ENCODE assay signal across 7 mouse cellular contexts in genomic region chr4:45341669-45342249, GRCm38 (mm10). TPM values are rescaled to one million over a fixed set of nuclear protein-coding genes. Genes with fewer than 3 reads are reported as not detected.
DNase-seq lines count a peak whose midpoint lies in the region; ATAC-seq lines count a peak whose summit lies in the region.

Gene Dcaf10, plus strand, starts transcription at chr4:45342101.

- ATAC-seq in embryonic facial prominence, embryonic 11.5 days (replicated peaks; ENCODE audit: insufficient number of reproducible peaks, low FRiP score, low TSS enrichment, low read depth): peak; percentile 90
- peak; percentile 94 for ATAC-seq in granulocyte monocyte progenitor cell, adult 5-6 weeks (replicated peaks; ENCODE audit: poor library complexity, severe bottlenecking)
- ATAC-seq in midbrain, embryonic 13.5 days: peak; percentile 95

- no peaks in the 10 kb centered on the region for H3K4me1 ChIP-seq in embryonic facial prominence, embryonic 11.5 days (ENCODE audit: control insufficient read depth, insufficient read depth, low read length)
- peaks cover 23% of the 10 kb centered on the region for H3K4me1 ChIP-seq in limb, embryonic 10.5 days
- H3K4me1 ChIP-seq in midbrain, embryonic 13.5 days (replicated peaks): peaks cover 41% of the 10 kb centered on the region

- no peaks in the 10 kb centered on the region for H3K27me3 ChIP-seq in embryonic facial prominence, embryonic 11.5 days (ENCODE audit: control insufficient read depth, insufficient read depth, low read length)
- H3K27me3 ChIP-seq in limb, embryonic 10.5 days (ENCODE audit: low read depth, poor library complexity, severe bottlenecking): no peaks in the 10 kb centered on the region
- no peaks in the 10 kb centered on the region for H3K27me3 ChIP-seq in midbrain, embryonic 13.5 days

- no peaks in the 10 kb centered on the region for H3K9me3 ChIP-seq in embryonic facial prominence, embryonic 11.5 days (replicated peaks; ENCODE audit: control insufficient read depth, low read length)
- H3K9me3 ChIP-seq in limb, embryonic 10.5 days (replicated peaks): no peaks in the 10 kb centered on the region
- H3K9me3 ChIP-seq in midbrain, embryonic 13.5 days: no peaks in the 10 kb centered on the region

- H3K4me3 ChIP-seq in embryonic facial prominence, embryonic 11.5 days (ENCODE audit: low read depth, low read length): peak within 1 kb of the TSS; percentile 98
- H3K4me3 ChIP-seq in limb, embryonic 10.5 days: peak within 1 kb of the TSS; percentile 94
- peak within 1 kb of the TSS; percentile 98 for H3K4me3 ChIP-seq in midbrain, embryonic 13.5 days (replicated peaks)

- peak; percentile 97 for DNase-seq in adrenal gland, postnatal 14 days
- DNase-seq in embryonic facial prominence, embryonic 11.5 days (ENCODE audit: low spot score): peak; percentile 93
- peak; percentile 87 for DNase-seq in kidney, adult 11 months
- peak; percentile 98 for DNase-seq in limb, embryonic 10.5 days (ENCODE audit: low spot score)
- peak; percentile 89 for DNase-seq in spleen, adult 12 weeks (ENCODE audit: low spot score)

- peak within 1 kb of the TSS; percentile 89 for H3K27ac ChIP-seq in embryonic facial prominence, embryonic 11.5 days (replicated peaks; ENCODE audit: low read depth, low read length)
- peak within 1 kb of the TSS; percentile 95 for H3K27ac ChIP-seq in limb, embryonic 10.5 days
- peak within 1 kb of the TSS; percentile 93 for H3K27ac ChIP-seq in midbrain, embryonic 13.5 days

- under 1% methylated on average over 41 of the region's 42 CpGs for WGBS in embryonic facial prominence, embryonic 11.5 days
- WGBS in limb, embryonic 10.5 days: 2% methylated on average over 42 of the region's 42 CpGs
- 1% methylated on average over 42 of the region's 42 CpGs for WGBS in midbrain, embryonic 13.5 days

- no peaks in the 10 kb centered on the region for H3K36me3 ChIP-seq in embryonic facial prominence, embryonic 11.5 days (replicated peaks; ENCODE audit: control insufficient read depth, insufficient read depth, low read depth, low read length)
- peaks cover 23% of the 10 kb centered on the region for H3K36me3 ChIP-seq in limb, embryonic 10.5 days
- peaks cover 10% of the 10 kb centered on the region; the same call in 1 of the 2 replicates for H3K36me3 ChIP-seq in midbrain, embryonic 13.5 days

- H3K4me2 ChIP-seq in embryonic facial prominence, embryonic 11.5 days (ENCODE audit: low read depth, low read length): peak within 1 kb of the TSS; percentile 86
- peak within 1 kb of the TSS; percentile 97 for H3K4me2 ChIP-seq in midbrain, embryonic 13.5 days (replicated peaks)

- H3K9ac ChIP-seq in embryonic facial prominence, embryonic 11.5 days (replicated peaks; ENCODE audit: low read length): peak within 1 kb of the TSS; percentile 93
- H3K9ac ChIP-seq in midbrain, embryonic 13.5 days (replicated peaks): peak within 1 kb of the TSS; percentile 94

RNA-seq across cellular contexts. Expression of gene Dcaf10, which starts in this region (rescaled TPM):
- 24.9 and 28.2 TPM in 2 replicates for total RNA-seq in adrenal gland, postnatal 14 days (2021)
- 15.6 and 15.9 TPM in 2 replicates for polyA plus RNA-seq in embryonic facial prominence, embryonic 11.5 days (2014; fragmentation: Nextera tagmentation; extraction: Ambion mirVana)
- total RNA-seq in granulocyte monocyte progenitor cell, adult 5-6 weeks (2014; fragmentation: Nextera tagmentation): 11.2 and 20.1 TPM in 2 replicates
- total RNA-seq in granulocyte monocyte progenitor cell, adult 5-6 weeks (2017): 10.1 and 14.8 TPM in 2 replicates
- 9.6 and 11.9 TPM in 2 replicates for polyA plus RNA-seq in limb, embryonic 10.5 days (2016; fragmentation: Nextera tagmentation; extraction: Ambion mirVana)
- 7.6 and 8.7 TPM in 2 replicates for polyA plus RNA-seq in midbrain, embryonic 13.5 days (2015; fragmentation: Nextera tagmentation; extraction: Ambion mirVana)

Comparison
In these comparisons a context has a peak if more than half of its experiments do, and no peak if none do; other contexts are left out.
1. Peak in every context shown above with its lines: DNase-seq, ATAC-seq, H3K4me3 ChIP-seq and H3K27ac ChIP-seq.